Mouse (Mus musculus): ENCODE data around the gene Ndufa3.

DNA sequence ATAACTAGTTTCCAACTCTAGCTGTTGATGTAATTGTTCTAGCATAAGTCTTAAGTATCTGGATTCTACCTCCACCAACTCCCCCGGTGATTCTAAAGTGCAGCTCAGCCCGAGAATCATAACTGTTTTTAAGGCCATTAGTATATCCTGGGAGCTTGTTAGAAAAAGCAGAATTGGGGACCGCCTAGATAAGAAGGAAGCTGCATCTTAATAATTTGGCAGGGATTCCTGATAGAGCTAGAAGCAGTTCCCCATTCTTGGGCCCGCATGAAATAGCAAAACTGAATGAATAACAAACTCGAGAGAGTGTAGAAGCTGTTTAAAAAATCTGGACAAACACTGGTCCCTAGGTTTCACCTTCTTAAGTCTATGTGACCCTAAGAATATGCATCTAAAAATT is 26.2 kb downstream of the Ndufa3 start:
- TF ChIP-seq HCFC1 (IDR thresholded peaks at IDR 0.05; ENCODE audit: borderline replicate concordance, insufficient read depth, low read length) (no peak), MAFK (IDR thresholded peaks at IDR 0.05; ENCODE audit: insufficient read depth, low read depth, low read length) (no peak), ZC3H11A (IDR thresholded peaks at IDR 0.05; ENCODE audit: borderline replicate concordance, low read depth, low read length) (no peak), CHD2 (IDR thresholded peaks at IDR 0.05; ENCODE audit: low read depth, low read length) (no peak), ZNF384 (IDR thresholded peaks at IDR 0.05; ENCODE audit: low read depth, low read length) (no peak)
